Mouse (Mus musculus) heart, embryonic 13.5 days (tissue): ENCODE measurements at regions not wholly inside any gene's neighbourhood (a gene's known extent, or its start where the extent isn't known, plus 50 kb on each side); places are given as distances from the start of the nearest gene placed in this dataset.

Source experiments
- ATAC-seq: fragments of 200-750 bp; cut with Nextera tagmentation; 2 replicates; pipeline ENCODE4 v1.8.0; 2017; ENCODE audit warnings: moderate TSS enrichment; ENCODE audit not compliant: insufficient number of reproducible peaks, low FRiP score, low TSS enrichment; ENCODE audit errors: extremely low read depth
- H3K27ac ChIP-seq: fragments of 300-500 bp; sonication (generic); replicated peaks from 2 replicates; pipeline ENCODE4 v1.5.1; 2015; ENCODE audit warnings: moderate library complexity, mild to moderate bottlenecking, inconsistent platforms
- H3K27me3 ChIP-seq: fragments of 300-500 bp; sonication (generic); replicated peaks from 2 replicates; pipeline ENCODE4 v1.6.1; 2015; ENCODE audit warnings: mild to moderate bottlenecking, inconsistent platforms
- H3K36me3 ChIP-seq: fragments of 300-500 bp; sonication (generic); 2 replicates; pipeline ENCODE4 v1.6.1; 2015; ENCODE audit warnings: mild to moderate bottlenecking, inconsistent platforms
- H3K4me1 ChIP-seq: fragments of 300-500 bp; sonication (generic); 2 replicates; pipeline ENCODE4 v1.6.1; 2015; ENCODE audit warnings: inconsistent platforms
- H3K4me2 ChIP-seq: fragments of 300-500 bp; sonication (generic); 2 replicates; pipeline ENCODE4 v1.6.1; 2015; ENCODE audit warnings: inconsistent platforms, mild to moderate bottlenecking, moderate library complexity
- H3K4me3 ChIP-seq: fragments of 300-500 bp; sonication (generic); 2 replicates; pipeline ENCODE4 v1.5.1; 2015; ENCODE audit warnings: moderate library complexity, mild to moderate bottlenecking, inconsistent platforms
- H3K9ac ChIP-seq: fragments of 300-500 bp; sonication (generic); 2 replicates; pipeline ENCODE4 v1.6.1; 2015; ENCODE audit warnings: inconsistent platforms, mild to moderate bottlenecking, moderate library complexity
- H3K9me3 ChIP-seq: fragments of 300-500 bp; sonication (generic); 2 replicates; pipeline ENCODE4 v1.6.1; 2016; ENCODE audit warnings: inconsistent platforms
- WGBS: fragments of 180-500 bp; shearing (Covaris S2); methylation state at CpG from one replicate; pipeline ENCODE4 v1.1.7; 2015; ENCODE audit warnings: mixed read lengths; 5-methylcytosine and 5-hydroxymethylcytosine counted together

- no peaks in the 10 kb centered on the region for H3K4me1 ChIP-seq
- no peaks in the 10 kb centered on the region for H3K27me3 ChIP-seq
- 82% methylated on average over 5 of the region's 5 CpGs for WGBS
- H3K4me2 ChIP-seq = no peak overlapping the region
- H3K36me3 ChIP-seq = no peaks in the 10 kb centered on the region
- no peak overlapping the region for H3K4me3 ChIP-seq
- no peaks in the 10 kb centered on the region for H3K9me3 ChIP-seq
- no peak overlapping the region for H3K9ac ChIP-seq
- H3K27ac ChIP-seq = no peak overlapping the region
- no peak for ATAC-seq
Measured at GRCm38 (mm10) chr9:100404426-100404825, 82.2 kb downstream of the Il20rb start.

- Histone ChIP-seq H3K4me1 (no peaks in the 10 kb centered on the region), H3K27me3 (no peaks in the 10 kb centered on the region), H3K9me3 (no peaks in the 10 kb centered on the region), H3K4me3 (no peak overlapping the region), H3K36me3 (no peaks in the 10 kb centered on the region), H3K27ac (no peak overlapping the region), H3K9ac (no peak overlapping the region), H3K4me2 (peak overlapping the region; percentile 12; the same call in 1 of the 2 replicates)
- 16% methylated on average over 8 of the region's 8 CpGs for WGBS
- ATAC-seq = no peak
Measured at GRCm38 (mm10) chr9:100400366-100400765, 86.2 kb downstream of the Il20rb start.

DNA sequence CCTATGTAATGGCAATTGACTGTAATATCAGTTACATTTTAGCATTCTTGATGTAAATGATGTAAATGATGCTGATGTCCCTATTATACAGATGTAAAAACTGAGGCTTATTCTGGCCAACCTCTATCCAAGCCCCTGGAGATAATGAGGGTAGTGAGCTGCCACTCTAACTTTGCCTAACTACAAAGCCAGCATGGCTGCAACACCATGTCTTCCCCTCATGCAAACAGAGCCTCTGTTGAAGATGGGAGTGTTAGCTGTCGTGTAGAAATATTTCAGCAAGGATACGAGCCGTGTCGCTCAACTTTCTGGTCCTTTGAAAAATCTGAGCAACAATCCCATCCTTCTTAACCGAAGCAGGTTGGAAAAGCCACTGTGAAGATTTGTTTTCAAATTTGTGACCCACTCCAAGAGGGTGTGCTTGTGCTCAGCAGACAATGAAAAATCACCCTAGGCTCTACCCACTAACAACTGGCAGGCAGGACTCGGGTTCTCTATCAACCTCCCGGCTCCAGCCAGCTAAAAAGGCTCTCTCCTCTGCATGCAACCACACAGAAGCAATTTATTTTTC lies 90.2 kb downstream of the Il20rb start:
- Histone ChIP-seq H3K4me2 (no peak overlapping the region), H3K36me3 (no peaks in the 10 kb centered on the region), H3K9me3 (no peaks in the 10 kb centered on the region), H3K27me3 (no peaks in the 10 kb centered on the region), H3K4me3 (no peak overlapping the region), H3K4me1 (no peaks in the 10 kb centered on the region), H3K27ac (no peak overlapping the region), H3K9ac (no peak overlapping the region)
- WGBS = 85% methylated on average over 7 of the region's 7 CpGs
- no peak for ATAC-seq

DNA sequence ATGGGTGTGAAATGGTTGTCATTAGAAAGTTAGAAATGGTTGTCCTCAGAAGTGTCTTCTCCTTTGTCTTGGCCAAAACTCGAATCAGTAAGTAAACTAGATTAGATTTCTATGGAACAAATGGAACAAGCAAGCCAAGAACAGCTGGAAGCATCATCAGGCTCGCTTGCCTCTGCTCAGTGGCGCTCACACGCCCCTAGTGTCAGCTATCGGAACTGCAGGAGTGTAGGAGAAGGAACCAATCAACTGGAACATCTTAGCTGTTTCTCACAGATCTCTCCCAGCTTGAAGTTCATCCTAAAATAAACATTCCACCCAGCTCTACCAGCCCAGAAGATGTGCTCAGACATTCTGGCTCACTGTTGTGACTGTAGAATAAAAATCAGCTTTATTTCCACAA lies 90.9 kb downstream of the Il20rb start:
- WGBS = 7% methylated on average over 5 of the region's 5 CpGs
- no peak for ATAC-seq
- no peaks in the 10 kb centered on the region for H3K27me3 ChIP-seq
- no peaks in the 10 kb centered on the region for H3K9me3 ChIP-seq
- no peak overlapping the region for H3K27ac ChIP-seq
- no peak overlapping the region for H3K4me3 ChIP-seq
- no peaks in the 10 kb centered on the region for H3K36me3 ChIP-seq
- no peak overlapping the region for H3K4me2 ChIP-seq
- no peaks in the 10 kb centered on the region for H3K4me1 ChIP-seq
- H3K9ac ChIP-seq = no peak overlapping the region

GRCm38 (mm10) chr9:100394632-100395031 lies 92.0 kb downstream of the Il20rb start:
- H3K4me2 ChIP-seq = no peak overlapping the region
- no peaks in the 10 kb centered on the region for H3K4me1 ChIP-seq
- H3K36me3 ChIP-seq = no peaks in the 10 kb centered on the region
- H3K9ac ChIP-seq = no peak overlapping the region
- H3K4me3 ChIP-seq = no peak overlapping the region
- no peaks in the 10 kb centered on the region for H3K27me3 ChIP-seq
- H3K27ac ChIP-seq = no peak overlapping the region
- no peaks in the 10 kb centered on the region for H3K9me3 ChIP-seq
- WGBS = 40% methylated on average over 1 of the region's 1 CpGs
- no peak for ATAC-seq

GRCm38 (mm10) chr9:100394166-100394565 lies 92.4 kb downstream of the Il20rb start:
- Histone ChIP-seq H3K4me3 (no peak overlapping the region), H3K27me3 (no peaks in the 10 kb centered on the region), H3K9ac (no peak overlapping the region), H3K4me1 (no peaks in the 10 kb centered on the region), H3K36me3 (no peaks in the 10 kb centered on the region), H3K9me3 (no peaks in the 10 kb centered on the region), H3K27ac (no peak overlapping the region), H3K4me2 (no peak overlapping the region)
- no peak for ATAC-seq
- WGBS = 69% methylated on average over 5 of the region's 5 CpGs

DNA sequence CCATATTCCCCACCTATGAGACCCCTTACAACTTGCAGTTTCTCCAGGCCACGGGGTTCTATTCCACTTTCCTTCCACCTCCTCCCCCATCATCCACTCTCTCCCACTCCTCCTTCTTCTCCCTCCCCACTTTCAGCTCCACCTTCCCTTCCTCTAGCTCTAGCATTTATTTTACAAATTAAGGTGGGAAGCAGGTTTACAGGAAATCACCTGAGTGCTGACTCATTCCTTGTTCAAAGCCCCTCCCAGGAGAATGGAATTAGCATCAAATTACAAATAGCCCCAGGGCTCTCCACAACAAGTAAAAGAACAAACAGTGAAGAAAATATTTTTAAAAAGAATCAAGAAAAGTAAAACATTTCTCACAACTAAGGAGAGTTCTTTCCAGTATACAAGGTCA lies 94.3 kb downstream of the Il20rb start:
- Histone ChIP-seq H3K36me3 (no peaks in the 10 kb centered on the region), H3K9me3 (no peaks in the 10 kb centered on the region), H3K4me2 (no peak overlapping the region), H3K27me3 (no peaks in the 10 kb centered on the region), H3K4me3 (no peak overlapping the region), H3K9ac (no peak overlapping the region), H3K4me1 (no peaks in the 10 kb centered on the region; the same call in 1 of the 2 replicates), H3K27ac (no peak overlapping the region)
- ATAC-seq = no peak
- 38% methylated on average over 1 of the region's 1 CpGs for WGBS

DNA sequence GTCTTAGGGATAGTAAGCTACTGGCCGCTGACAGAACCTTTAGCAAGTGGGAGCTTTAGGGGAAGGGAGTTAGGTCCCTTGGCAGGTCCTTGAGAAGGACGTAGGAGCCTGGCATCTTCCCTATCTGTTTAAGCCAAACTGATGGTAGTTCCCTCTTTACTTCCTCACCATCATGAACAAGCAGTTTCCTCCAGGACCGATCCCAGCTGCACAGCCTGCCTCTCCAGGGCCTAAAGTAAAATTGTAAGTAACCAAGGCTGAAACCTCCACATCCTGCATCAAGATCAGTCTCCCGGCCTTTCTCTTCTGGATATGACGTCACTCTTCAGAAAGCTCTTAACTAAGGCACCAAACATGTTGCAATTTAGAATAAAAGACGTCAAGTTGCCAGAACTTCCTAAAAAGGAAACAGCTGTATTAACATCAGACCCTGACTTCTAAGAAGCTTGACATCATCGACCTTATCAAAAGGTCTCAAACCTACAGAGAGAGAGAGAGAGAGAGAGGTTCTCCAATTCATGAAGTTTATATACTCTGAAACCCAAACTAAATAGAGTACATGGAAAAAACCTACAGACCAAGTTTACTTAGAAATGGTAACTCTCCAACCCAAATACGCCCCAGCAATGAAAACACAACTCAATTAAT lies 94.9 kb downstream of the Il20rb start:
- H3K9ac ChIP-seq = no peak overlapping the region
- 46% methylated on average over 8 of the region's 8 CpGs for WGBS
- H3K36me3 ChIP-seq = no peaks in the 10 kb centered on the region
- H3K9me3 ChIP-seq = no peaks in the 10 kb centered on the region
- no peaks in the 10 kb centered on the region for H3K27me3 ChIP-seq
- ATAC-seq = no peak
- no peak overlapping the region for H3K4me2 ChIP-seq
- no peak overlapping the region for H3K4me3 ChIP-seq
- H3K4me1 ChIP-seq = no peaks in the 10 kb centered on the region; the same call in 1 of the 2 replicates
- no peak overlapping the region for H3K27ac ChIP-seq

DNA sequence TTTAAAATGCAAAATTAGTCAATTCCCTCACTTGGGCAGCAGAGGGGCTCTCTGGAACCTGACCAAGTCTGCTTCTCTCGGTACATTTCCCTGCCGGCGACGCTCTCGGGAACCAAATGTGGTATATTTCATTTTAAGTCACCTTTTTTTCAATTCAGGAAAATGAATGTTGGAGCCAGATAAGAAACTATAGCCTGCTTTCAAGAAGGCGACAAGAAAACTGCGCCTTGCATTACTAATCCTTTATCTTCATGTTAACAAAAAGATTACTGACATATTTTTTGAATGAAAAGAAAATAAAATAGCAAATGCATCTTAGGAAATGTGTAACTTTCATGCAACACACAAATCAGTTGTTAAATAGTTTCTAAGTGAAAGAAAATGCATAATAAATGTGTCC lies 98.2 kb downstream of the Il20rb start:
- Histone ChIP-seq H3K4me2 (no peak overlapping the region), H3K27me3 (no peaks in the 10 kb centered on the region), H3K9ac (no peak overlapping the region), H3K4me3 (no peak overlapping the region), H3K36me3 (no peaks in the 10 kb centered on the region), H3K4me1 (no peaks in the 10 kb centered on the region; the same call in 1 of the 2 replicates), H3K27ac (no peak overlapping the region), H3K9me3 (no peaks in the 10 kb centered on the region)
- 67% methylated on average over 7 of the region's 7 CpGs for WGBS
- ATAC-seq = no peak

GRCm38 (mm10) chr9:100387171-100387685 lies 99.4 kb downstream of the Il20rb start:
- no peak for ATAC-seq
- no peaks in the 10 kb centered on the region for H3K36me3 ChIP-seq
- 24% methylated on average over 13 of the region's 13 CpGs for WGBS
- no peak overlapping the region for H3K27ac ChIP-seq
- no peaks in the 10 kb centered on the region for H3K27me3 ChIP-seq
- H3K9ac ChIP-seq = no peak overlapping the region
- H3K4me1 ChIP-seq = no peaks in the 10 kb centered on the region; the same call in 1 of the 2 replicates
- no peaks in the 10 kb centered on the region for H3K9me3 ChIP-seq
- no peak overlapping the region for H3K4me2 ChIP-seq
- no peak overlapping the region for H3K4me3 ChIP-seq

GRCm38 (mm10) chr9:100382492-100382891 lies 104.1 kb downstream of the Il20rb start:
- 59% methylated on average over 5 of the region's 5 CpGs for WGBS
- no peak for ATAC-seq
- Histone ChIP-seq H3K9ac (no peak overlapping the region), H3K9me3 (no peaks in the 10 kb centered on the region), H3K27me3 (no peaks in the 10 kb centered on the region), H3K4me3 (no peak overlapping the region), H3K4me1 (no peaks in the 10 kb centered on the region; the same call in 1 of the 2 replicates), H3K36me3 (no peaks in the 10 kb centered on the region), H3K27ac (no peak overlapping the region), H3K4me2 (no peak overlapping the region)

DNA sequence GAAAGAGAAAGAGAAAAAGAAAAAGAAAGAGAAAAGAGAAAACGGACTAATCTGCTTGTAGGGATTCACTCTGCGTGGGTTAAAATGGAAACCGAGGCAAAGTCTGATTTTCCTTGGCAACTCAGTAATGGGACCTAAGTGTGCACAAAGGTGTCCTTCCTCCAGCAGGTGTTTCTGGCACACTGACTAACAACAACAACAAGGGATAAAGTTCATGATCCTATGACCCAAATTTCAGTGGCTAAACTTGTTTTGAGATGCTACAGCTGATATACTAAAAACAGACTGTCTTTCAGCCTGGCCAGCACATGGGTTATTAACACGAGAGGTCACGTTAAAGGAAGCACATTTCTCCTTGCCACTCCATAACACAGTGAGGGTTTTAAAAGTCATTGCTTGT lies 116.7 kb downstream of the Il20rb start:
- H3K36me3 ChIP-seq = no peaks in the 10 kb centered on the region
- H3K4me1 ChIP-seq = no peaks in the 10 kb centered on the region
- no peak overlapping the region for H3K4me2 ChIP-seq
- 76% methylated on average over 5 of the region's 5 CpGs for WGBS
- H3K9me3 ChIP-seq = no peaks in the 10 kb centered on the region
- no peaks in the 10 kb centered on the region for H3K27me3 ChIP-seq
- no peak overlapping the region for H3K4me3 ChIP-seq
- H3K27ac ChIP-seq = no peak overlapping the region
- H3K9ac ChIP-seq = no peak overlapping the region
- ATAC-seq = no peak
